Mouse (Mus musculus) liver, postnatal 0 days (tissue): ENCODE data around the gene Adarb2. TPM values are rescaled to one million over a fixed set of nuclear protein-coding genes. Genes with fewer than 3 reads are reported as not detected.

ENCODE experiments used
- ATAC-seq: fragments of 200-750 bp; cut with Nextera tagmentation; 2 replicates; pipeline ENCODE4 v1.8.0; 2017; ENCODE audit warnings: mild to moderate bottlenecking, moderate library complexity
- DNase-seq: peaks from one replicate; pipeline ENCODE4 v3.0.0-alpha.2; 2016
- H3K27ac ChIP-seq: fragments of 300-500 bp; sonication (generic); 2 replicates; pipeline ENCODE4 v1.5.1; 2014; ENCODE audit warnings: antibody characterized with exemption, moderate library complexity, mild to moderate bottlenecking, low read depth
- H3K27me3 ChIP-seq: fragments of 300-500 bp; sonication (generic); 2 replicates; pipeline ENCODE4 v1.6.1; 2014; ENCODE audit warnings: low read length, control low read depth, mixed read lengths; ENCODE audit not compliant: insufficient read depth
- H3K36me3 ChIP-seq: fragments of 300-500 bp; sonication (generic); replicated peaks from 2 replicates; pipeline ENCODE4 v1.6.1; 2014; ENCODE audit warnings: mild to moderate bottlenecking, control low read depth, low read length, moderate library complexity, mixed read lengths; ENCODE audit not compliant: insufficient read depth
- H3K4me1 ChIP-seq: fragments of 300-500 bp; sonication (generic); 2 replicates; pipeline ENCODE4 v1.6.1; 2014; ENCODE audit warnings: antibody characterized with exemption, mild to moderate bottlenecking, control low read depth; ENCODE audit not compliant: insufficient read depth
- H3K4me2 ChIP-seq: fragments of 300-500 bp; sonication (generic); 2 replicates; pipeline ENCODE4 v1.6.1; 2014; ENCODE audit warnings: low read depth, mild to moderate bottlenecking, low read length, moderate library complexity, mixed read lengths
- H3K4me3 ChIP-seq: fragments of 300-500 bp; sonication (generic); 2 replicates; pipeline ENCODE4 v1.5.1; 2014; ENCODE audit warnings: low read depth, low read length
- H3K9ac ChIP-seq: fragments of 300-500 bp; sonication (generic); replicated peaks from 2 replicates; pipeline ENCODE4 v1.6.1; 2014; ENCODE audit warnings: mild to moderate bottlenecking, moderate library complexity
- H3K9me3 ChIP-seq: fragments of 300-500 bp; sonication (generic); 2 replicates; pipeline ENCODE4 v1.6.1; 2016; ENCODE audit warnings: mild to moderate bottlenecking, control low read depth, low read length, mixed read lengths
- CTCF ChIP-seq: sonication (generic); IDR thresholded peaks from 2 replicates; pipeline ENCODE4 v1.5.1; 2016; ENCODE audit warnings: antibody characterized with exemption, low read depth
- EP300 ChIP-seq: IDR thresholded peaks from 2 replicates; pipeline ENCODE4 v1.6.1; 2016; ENCODE audit warnings: antibody characterized with exemption, low read depth, mild to moderate bottlenecking
- whole genome bisulfite sequencing: fragments of 180-500 bp; shearing (Covaris S2); extraction: QIAGEN DNeasy Blood & Tissue Kit; methylation state at CpG from one replicate; pipeline ENCODE4 v1.1.7; 2014; ENCODE audit not compliant: insufficient replicate concordance; 5-methylcytosine and 5-hydroxymethylcytosine counted together
- polyA plus RNA-seq: library from polyadenylated mRNA; unstranded; fragments of >200 nt; fragmentation: Nextera tagmentation; extraction: Ambion mirVana; gene quantifications from 2 replicates; pipeline ENCODE4 v1.2.1, GENCODE M21; 2015

Gene Adarb2
- polyA plus RNA-seq, 1 experiment from 2014 or later = 0.02 TPM

- 79% methylated on average over 6 of the region's 6 CpGs for WGBS
- ATAC-seq = no peak
Observed at GRCm38 (mm10) chr13:8800576-8800975, 597.9 kb downstream of the Adarb2 start.

GRCm38 (mm10) chr13:8805931-8806330 is 603.3 kb downstream of the Adarb2 start:
- no peaks in the 10 kb centered on the region for H3K4me1 ChIP-seq
- no peak overlapping the region for H3K4me2 ChIP-seq
- no peak for ATAC-seq
- no peak overlapping the region for H3K27ac ChIP-seq
- TF ChIP-seq EP300 (no peak), CTCF (no peak)
- H3K36me3 ChIP-seq = peaks cover 10% of the 10 kb centered on the region
- no peak overlapping the region for H3K4me3 ChIP-seq
- 86% methylated on average over 2 of the region's 2 CpGs for WGBS
- H3K9me3 ChIP-seq = no peaks in the 10 kb centered on the region
- DNase-seq = no peak
- H3K9ac ChIP-seq = no peak overlapping the region
- H3K27me3 ChIP-seq = no peaks in the 10 kb centered on the region

More at GRCm38 (mm10) chr13:8800576-8800975, 597.9 kb downstream of the Adarb2 start:
- Histone ChIP-seq H3K4me3 (no peak overlapping the region), H3K27me3 (no peaks in the 10 kb centered on the region), H3K4me2 (no peak overlapping the region), H3K4me1 (no peaks in the 10 kb centered on the region), H3K36me3 (peaks cover 8% of the 10 kb centered on the region), H3K27ac (no peak overlapping the region), H3K9ac (no peak overlapping the region), H3K9me3 (no peaks in the 10 kb centered on the region)
- no peak for TF ChIP-seq CTCF
- no peak for TF ChIP-seq EP300
- no peak for DNase-seq
